In the genomic region with DNA sequence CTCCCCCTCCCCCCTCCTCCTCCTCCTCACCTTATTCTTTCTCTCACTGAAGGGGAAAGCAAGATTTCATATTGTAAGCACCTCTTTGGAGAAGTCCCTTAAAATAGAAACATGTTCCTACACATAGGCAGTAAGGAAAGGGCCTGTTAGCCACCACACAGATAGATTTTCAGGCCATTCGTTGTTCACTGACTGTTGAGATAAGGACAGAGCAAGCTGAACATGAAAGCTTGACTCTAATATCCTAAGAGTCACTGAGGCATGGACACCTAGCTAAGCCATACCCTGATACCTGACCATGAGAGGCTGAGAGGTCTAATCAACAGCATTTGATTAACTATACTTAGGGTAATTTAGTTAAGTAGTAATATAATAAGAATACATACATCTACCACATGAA, we compare ENCODE assay signal across 17 mouse cellular contexts.
"Had no signal": no experiment of that assay in that cellular context is flagged by ENCODE, and none has a peak within 500 bp of the region (broad histone marks: within the 10 kb centered on the region; RNA-seq: fewer than 3 reads in every experiment).

No protein-coding gene starts in this region.

- H3K4me3 ChIP-seq: liver, embryonic 15.5 days; lung, embryonic 15.5 days; megakaryocyte, embryonic 14.5 days; midbrain, embryonic 13.5 days; midbrain, embryonic 15.5 days; neural tube, embryonic 12.5 days; stomach, embryonic 15.5 days had no signal

- H3K27me3 ChIP-seq: liver, embryonic 15.5 days; lung, embryonic 15.5 days; megakaryocyte, embryonic 14.5 days; midbrain, embryonic 13.5 days; midbrain, embryonic 15.5 days; neural tube, embryonic 12.5 days; stomach, embryonic 15.5 days had no signal

- H3K36me3 ChIP-seq: liver, embryonic 15.5 days; lung, embryonic 15.5 days; midbrain, embryonic 13.5 days; midbrain, embryonic 15.5 days; neural tube, embryonic 12.5 days; stomach, embryonic 15.5 days had no signal

- H3K9me3 ChIP-seq: liver, embryonic 15.5 days; lung, embryonic 15.5 days; megakaryocyte, embryonic 14.5 days; midbrain, embryonic 13.5 days; midbrain, embryonic 15.5 days; neural tube, embryonic 12.5 days; stomach, embryonic 15.5 days had no signal

- H3K27ac ChIP-seq: liver, embryonic 15.5 days; lung, embryonic 15.5 days; macrophage; midbrain, embryonic 13.5 days; midbrain, embryonic 15.5 days; neural tube, embryonic 12.5 days; stomach, embryonic 15.5 days; stomach, postnatal 0 days had no signal

- H3K4me1 ChIP-seq: lung, embryonic 15.5 days; megakaryocyte, embryonic 14.5 days; midbrain, embryonic 13.5 days; midbrain, embryonic 15.5 days; neural tube, embryonic 12.5 days; stomach, embryonic 15.5 days had no signal

- H3K9ac ChIP-seq: liver, embryonic 15.5 days; lung, embryonic 15.5 days; midbrain, embryonic 13.5 days; midbrain, embryonic 15.5 days; neural tube, embryonic 12.5 days; stomach, embryonic 15.5 days had no signal

- ATAC-seq: lung, postnatal 0 days; midbrain, embryonic 13.5 days; midbrain, embryonic 15.5 days had no signal

- H3K4me2 ChIP-seq: liver, embryonic 15.5 days; lung, embryonic 15.5 days; midbrain, embryonic 11.5 days; midbrain, embryonic 13.5 days; midbrain, embryonic 15.5 days; neural tube, embryonic 12.5 days; stomach, embryonic 15.5 days had no signal

- DNase-seq: lung, adult 2 months; lung, postnatal 14 days; lung, postnatal 36 days; right cerebral cortex, postnatal 14 days; thymus, adult 2 months; thymus, postnatal 25 days had no signal
